In the genomic region with DNA sequence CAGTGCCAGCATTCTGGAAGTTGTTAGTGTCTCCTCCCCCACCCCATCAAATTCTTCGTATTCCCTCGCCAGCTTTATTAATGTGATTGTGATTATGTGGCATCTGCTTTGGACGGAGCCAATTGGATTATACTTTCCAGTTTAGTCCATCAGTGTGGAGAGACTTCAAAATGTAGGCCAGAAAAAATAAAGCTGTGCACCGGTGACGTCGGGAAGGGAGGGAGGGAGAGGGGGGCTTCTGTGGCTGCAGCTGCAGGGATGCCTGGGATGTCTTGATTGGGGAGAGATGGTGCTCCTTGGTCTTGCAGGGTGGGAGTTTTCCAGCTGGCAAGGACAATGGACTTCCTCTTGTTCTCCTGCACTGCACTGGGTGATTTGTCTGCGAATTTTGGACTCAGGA, we compare ENCODE assay signal across 9 mouse cellular contexts.
DNase-seq lines count a peak whose midpoint lies in the region; ATAC-seq lines count a peak whose summit lies in the region.
"Had no signal": no experiment of that assay in that cellular context is flagged by ENCODE, and none has a peak within 500 bp of the region (broad histone marks: within the 10 kb centered on the region; RNA-seq: fewer than 3 reads in every experiment).

No protein-coding gene starts in this region.

- WGBS in heart, embryonic 11.5 days (ENCODE audit: insufficient replicate concordance), result 53% methylated on average over 7 of the region's 7 CpGs
- 10% methylated on average over 7 of the region's 7 CpGs for WGBS in midbrain, embryonic 13.5 days

- H3K36me3 ChIP-seq in heart, embryonic 11.5 days (ENCODE audit: control insufficient read depth, insufficient read depth, low read length), result no peaks in the 10 kb centered on the region
- H3K36me3 ChIP-seq in midbrain, embryonic 13.5 days, result no peaks in the 10 kb centered on the region

- H3K4me2 ChIP-seq in heart, embryonic 11.5 days, result no peak overlapping the region
- no peak overlapping the region for H3K4me2 ChIP-seq in midbrain, embryonic 13.5 days (replicated peaks)

- no peaks in the 10 kb centered on the region for H3K9me3 ChIP-seq in heart, embryonic 11.5 days (replicated peaks; ENCODE audit: control insufficient read depth, low read length)
- H3K9me3 ChIP-seq in midbrain, embryonic 13.5 days, result no peaks in the 10 kb centered on the region

- H3K4me3 ChIP-seq in heart, embryonic 11.5 days (ENCODE audit: low read depth, low read length), result no peak overlapping the region
- no peak overlapping the region for H3K4me3 ChIP-seq in midbrain, embryonic 13.5 days (replicated peaks)
- H3K4me3 ChIP-seq: megakaryocyte, embryonic 14.5 days had no signal

- peak; percentile 47 to 69 for DNase-seq in heart, adult 18-20 months
- peak; percentile 16 for DNase-seq in gastrocnemius, postnatal 10 days
- DNase-seq in kidney, adult 18-20 months, result peak; percentile 21
- DNase-seq in frontal cortex, adult 2 months (ENCODE audit: extremely low spot score in 1 of 2, low spot score in 1 of 2), result no peak
- DNase-seq in layer of hippocampus, adult 18-20 months (ENCODE audit: low spot score in 2 of 2), result no peak
- no peak for DNase-seq in cerebellum, adult 8-10 months

- H3K27ac ChIP-seq in heart, embryonic 11.5 days (ENCODE audit: low read depth, low read length), result no peak overlapping the region
- no peak overlapping the region for H3K27ac ChIP-seq in midbrain, embryonic 13.5 days

- no peak overlapping the region; the same call in 1 of the 2 replicates for H3K9ac ChIP-seq in heart, embryonic 11.5 days (ENCODE audit: low read depth, low read length)
- no peak overlapping the region for H3K9ac ChIP-seq in midbrain, embryonic 13.5 days (replicated peaks)

- H3K27me3 ChIP-seq in heart, embryonic 11.5 days (ENCODE audit: control insufficient read depth, insufficient read depth, low read length), result no peaks in the 10 kb centered on the region
- H3K27me3 ChIP-seq in midbrain, embryonic 13.5 days, result no peaks in the 10 kb centered on the region
- H3K27me3 ChIP-seq: megakaryocyte, embryonic 14.5 days had no signal

- ATAC-seq in heart, embryonic 11.5 days (replicated peaks; ENCODE audit: insufficient number of reproducible peaks, low FRiP score, low TSS enrichment), result no peak
- peak; percentile 84 for ATAC-seq in midbrain, embryonic 13.5 days

- no peaks in the 10 kb centered on the region for H3K4me1 ChIP-seq in heart, embryonic 11.5 days (ENCODE audit: control insufficient read depth, insufficient read depth, low read length)
- H3K4me1 ChIP-seq in midbrain, embryonic 13.5 days (replicated peaks), result peaks cover 30% of the 10 kb centered on the region
- H3K4me1 ChIP-seq: megakaryocyte, embryonic 14.5 days had no signal

Comparison
In these comparisons a context has a peak if more than half of its experiments do, and no peak if none do; other contexts are left out.
1. DNase-seq: peak in heart, adult 18-20 months (2 of 2), gastrocnemius, postnatal 10 days (single experiment) and kidney, adult 18-20 months (single experiment); none in frontal cortex, adult 2 months (0 of 2), layer of hippocampus, adult 18-20 months (0 of 2) and cerebellum, adult 8-10 months (single experiment).